Mouse (Mus musculus): ENCODE data around the gene Tm6sf1. TPM values are rescaled to one million over a fixed set of nuclear protein-coding genes. Genes with fewer than 3 reads are reported as not detected.
A peak's percentile ranks its signal among the peaks of the same experiment; 100 is the strongest.

Tm6sf1 gene
- polyA plus RNA-seq, 2 experiments from 2014 or later = 7.7 to 9.4 TPM

DNA sequence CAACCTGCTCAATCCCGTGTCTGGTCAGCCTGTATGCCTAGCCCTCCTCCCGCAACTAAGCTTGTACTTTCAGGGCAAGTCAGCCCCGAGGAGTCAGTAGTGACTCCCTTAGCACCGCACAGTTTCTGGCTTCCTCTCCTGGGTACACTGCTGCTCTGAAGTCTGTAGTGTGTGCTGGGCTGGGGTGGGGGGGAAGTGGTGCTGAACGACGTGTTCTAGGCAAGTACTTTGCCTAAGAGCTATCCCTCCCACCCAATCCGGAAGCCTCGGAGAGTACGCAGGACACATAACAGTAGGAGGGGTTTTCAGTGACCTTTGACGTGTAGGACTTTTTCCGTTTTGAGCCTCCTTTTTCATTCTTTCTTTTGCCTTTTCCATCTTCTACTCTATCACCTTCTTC lies 40.6 kb downstream of the Tm6sf1 start:
- no peak for ATAC-seq

DNA sequence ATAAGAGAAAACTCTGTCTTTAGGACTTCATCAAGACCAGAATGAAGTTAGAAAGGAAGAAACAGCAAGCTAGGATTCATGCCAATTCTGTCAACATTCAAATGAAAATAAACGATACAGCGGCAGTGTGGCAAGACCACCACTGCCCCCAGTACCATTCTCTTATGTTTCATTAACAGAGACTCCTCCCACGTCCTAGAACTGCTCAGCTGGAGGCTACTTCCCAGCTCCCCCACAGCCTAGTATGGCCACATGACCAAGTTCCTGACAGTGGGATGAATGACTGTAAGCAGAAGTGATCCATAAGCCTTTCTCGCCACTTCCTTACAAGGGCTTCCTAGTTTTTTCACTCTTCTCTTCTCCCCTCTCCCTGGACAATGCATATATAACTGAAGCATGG lies 45.3 kb downstream of the Tm6sf1 start:
- ATAC-seq = no peak

DNA sequence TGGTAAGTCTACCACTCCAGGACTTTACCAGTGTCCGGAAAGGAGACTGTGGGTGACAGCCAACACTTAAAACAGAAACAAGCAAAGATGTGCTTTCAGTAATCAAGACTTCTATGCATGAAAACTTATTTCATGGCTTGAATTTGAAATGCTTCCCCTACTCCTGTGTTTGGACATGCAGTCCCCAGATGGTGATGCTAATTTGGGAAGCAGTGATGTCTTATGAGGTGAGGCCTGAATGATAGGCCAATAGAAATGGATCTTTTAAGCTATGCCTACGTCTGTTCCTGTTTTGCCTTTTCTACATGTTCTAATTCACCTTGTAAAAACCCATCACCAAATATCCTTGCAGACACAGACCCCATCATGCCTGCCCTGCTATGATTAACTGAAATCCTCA lies 46.1 kb downstream of the Tm6sf1 start:
- no peak for ATAC-seq

DNA sequence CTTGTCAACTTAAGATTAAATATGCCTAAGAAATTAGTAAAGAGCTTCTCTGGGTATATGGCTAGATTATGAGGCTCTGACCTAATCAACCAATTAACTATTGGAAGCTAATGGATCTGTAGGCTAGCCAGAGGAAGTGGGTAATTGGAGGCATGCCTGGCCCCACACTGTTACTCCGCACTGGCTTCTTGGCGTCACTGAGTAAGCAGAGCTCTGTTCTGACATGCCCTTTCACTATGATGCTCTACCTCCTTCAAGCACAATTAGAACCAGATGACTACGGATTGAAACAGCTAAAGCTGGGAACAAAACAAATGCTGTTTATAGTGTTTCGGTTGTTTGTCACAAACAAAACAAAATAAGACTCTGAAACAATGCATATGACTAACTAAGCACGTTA lies 59.5 kb downstream of the Tm6sf1 start:
- ATAC-seq = no peak

DNA sequence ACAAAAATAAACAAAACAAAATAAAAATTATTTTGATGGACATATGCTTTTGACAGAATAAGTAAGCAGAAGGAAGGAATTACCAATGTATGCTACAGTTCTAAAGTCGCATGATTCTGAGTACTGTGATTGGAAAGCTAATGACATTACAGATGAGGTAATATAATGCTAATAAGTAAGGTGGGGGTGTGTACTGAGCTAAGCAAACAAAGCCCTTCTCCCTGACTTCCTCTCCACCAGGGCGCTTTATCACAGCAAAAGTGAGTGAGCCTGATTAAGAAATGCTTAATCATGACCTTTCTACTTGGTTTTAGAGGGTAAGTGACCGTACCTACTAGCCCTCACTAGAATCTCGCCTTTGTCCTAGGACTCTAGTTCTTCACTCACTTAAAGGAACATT lies 61.5 kb downstream of the Tm6sf1 start:
- no peak for ATAC-seq

DNA sequence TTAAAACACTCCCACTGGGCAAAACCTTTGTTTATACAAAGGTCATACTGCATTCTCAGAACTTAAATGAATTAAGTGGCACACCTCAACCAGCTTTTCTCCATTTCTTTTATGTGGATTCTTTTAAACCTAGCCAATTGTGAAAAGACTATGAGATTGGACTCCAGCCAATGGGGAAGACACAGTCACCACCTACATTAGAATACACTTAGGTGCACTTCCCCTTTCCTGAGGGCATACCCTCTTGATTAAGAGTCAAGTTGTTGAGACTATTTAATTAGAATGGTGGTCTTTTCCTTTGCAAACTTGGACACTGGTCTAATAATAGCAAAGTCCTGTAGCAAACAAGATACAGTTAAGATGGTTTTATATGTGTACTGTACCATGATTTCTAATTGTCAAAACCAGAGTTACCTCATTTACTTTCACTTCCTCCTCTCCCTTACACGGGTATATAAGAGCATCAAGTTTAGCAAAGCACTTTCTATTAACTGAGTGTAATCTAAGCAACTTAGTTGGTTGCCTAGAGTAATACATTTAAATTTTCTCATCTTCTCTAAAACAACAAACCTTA lies 62.7 kb downstream of the Tm6sf1 start:
- peak; percentile 66 for ATAC-seq

DNA sequence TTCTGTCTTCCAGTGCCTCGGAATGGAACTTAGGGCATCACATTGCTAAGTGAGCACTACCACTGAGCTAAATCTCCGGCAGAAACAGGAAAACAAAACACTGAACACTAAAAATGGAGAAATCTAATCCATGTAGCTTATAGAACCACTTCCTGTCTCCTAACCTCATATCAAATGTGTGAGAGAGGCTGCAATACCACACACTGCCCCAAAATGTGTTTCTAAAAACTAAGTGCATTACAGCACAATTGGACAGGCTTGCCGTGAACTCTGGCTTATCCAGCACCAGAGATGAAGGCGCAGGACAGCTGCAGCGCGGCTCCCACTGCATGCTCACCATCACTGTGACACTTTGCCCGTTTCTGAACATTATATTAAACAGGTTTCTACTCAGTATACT lies 70.2 kb downstream of the Tm6sf1 start:
- peak; percentile 64 for ATAC-seq

DNA sequence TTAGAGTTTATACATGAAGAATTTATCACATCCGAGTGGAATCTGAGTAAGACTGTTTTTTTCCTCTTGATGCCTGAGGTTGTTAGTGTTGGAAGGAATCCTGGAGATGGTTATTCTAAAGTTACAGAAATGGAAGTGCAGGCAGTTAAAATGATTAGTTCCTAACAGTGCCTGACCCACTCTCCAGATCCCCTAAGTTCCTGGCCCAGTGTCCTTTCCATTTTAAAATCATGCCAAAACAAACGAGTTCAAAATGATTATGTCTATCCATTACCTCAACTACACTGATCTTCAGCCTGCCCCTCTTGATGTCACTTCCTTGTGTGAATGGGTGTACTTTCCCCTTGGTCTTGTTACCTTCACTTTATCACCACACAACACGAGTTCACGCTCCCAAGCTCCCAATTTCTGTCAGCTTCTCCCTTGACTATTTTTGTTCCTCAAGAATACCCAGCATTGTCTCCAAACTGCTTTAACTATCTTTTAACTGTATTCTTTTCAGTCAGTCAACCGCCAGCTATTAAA lies 73.8 kb downstream of the Tm6sf1 start:
- peak; percentile 77 for ATAC-seq

DNA sequence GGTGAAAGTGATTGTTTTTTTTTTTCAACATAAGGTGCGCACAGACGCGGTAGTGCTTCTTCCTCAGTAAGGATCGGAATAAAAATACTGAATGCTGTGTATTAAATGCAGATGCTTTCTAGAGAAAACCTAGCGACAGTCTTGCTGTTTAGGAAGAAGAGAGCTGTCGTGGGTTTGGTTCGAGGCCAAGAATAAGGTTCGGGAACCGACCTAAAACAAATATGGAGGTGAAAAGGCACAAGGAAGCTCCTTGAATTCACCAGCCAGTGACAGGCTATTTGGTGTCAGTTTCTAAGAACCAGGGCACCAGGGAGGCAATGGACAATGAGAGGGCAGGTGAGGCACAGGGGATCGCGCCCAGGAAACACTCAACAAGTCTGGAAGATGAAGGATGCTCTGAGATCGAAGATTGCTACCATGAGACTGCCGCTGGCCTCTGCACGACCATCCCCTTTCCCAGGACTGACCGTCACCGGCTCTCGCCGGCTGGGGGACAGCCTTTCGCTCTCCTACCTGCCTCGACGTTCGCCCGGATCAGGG lies 74.3 kb downstream of the Tm6sf1 start:
- ATAC-seq = peak; percentile 4

DNA sequence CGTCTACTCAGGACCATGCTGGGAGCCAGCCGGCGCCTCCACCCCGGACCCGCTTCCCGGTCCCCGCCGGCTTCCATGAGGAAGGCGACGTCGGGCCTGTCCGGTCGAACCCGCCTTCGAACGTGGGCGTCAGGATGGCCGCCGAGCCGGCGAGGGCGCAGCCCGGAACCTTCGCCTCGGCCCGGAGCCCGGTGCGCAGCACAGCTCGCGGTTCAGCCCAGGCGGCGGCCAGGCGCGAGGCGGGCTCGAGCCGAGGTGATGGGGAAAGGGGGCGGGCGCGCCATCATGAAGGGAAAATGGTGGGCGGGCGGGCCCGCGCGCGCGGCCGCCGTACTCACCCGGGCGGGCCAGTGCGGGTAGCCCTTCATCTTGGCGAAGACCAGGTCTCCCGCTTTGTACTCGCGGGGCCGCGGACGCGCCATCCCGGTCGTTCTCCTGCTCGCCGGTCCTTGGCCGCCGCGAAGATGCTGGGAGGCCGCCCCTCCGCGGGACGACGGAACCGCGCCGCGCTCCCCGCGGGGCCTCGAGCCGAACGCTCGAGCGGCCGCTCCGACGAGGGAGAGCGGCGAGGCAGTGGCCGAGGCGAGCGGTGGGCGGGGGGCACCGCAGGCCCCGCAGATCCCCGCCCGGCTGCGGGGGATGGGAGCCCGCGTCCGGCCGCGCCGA lies 74.9 kb downstream of the Tm6sf1 start:
- peak; percentile 37 for ATAC-seq

Other genes with a start within 250 kb of the Tm6sf1 start
- gene Homer2, start 151.5 kb upstream of the Tm6sf1 start, polyA plus RNA-seq (2017; shearing (Covaris generic)) = under 1 TPM in 1 of 2 experiments, not detected in 1; 0.41 TPM
- gene Ramac, start 96.1 kb upstream of the Tm6sf1 start, polyA plus RNA-seq (2017; shearing (Covaris generic)) = 100 to 1,000 TPM; 159 to 170 TPM
- gene 3110040N11Rik, start 69.5 kb upstream of the Tm6sf1 start, polyA plus RNA-seq (2017; shearing (Covaris generic)) = 10 to 100 TPM; 71.6 to 82.9 TPM
- 10 to 100 TPM; 13.4 to 23.6 TPM for gene Btbd1, start 29.6 kb upstream of the Tm6sf1 start, polyA plus RNA-seq (2017; shearing (Covaris generic))
- not detected for gene Gm10160, start 3.2 kb upstream of the Tm6sf1 start, polyA plus RNA-seq (2017; shearing (Covaris generic))
- 10 to 100 TPM in 1 of 2 experiments, 1 to 10 TPM in 1; 7.9 to 10.2 TPM for gene Hdgfl3, start 75.5 kb downstream of the Tm6sf1 start, polyA plus RNA-seq (2017; shearing (Covaris generic))
- gene Bnc1, start 133.3 kb downstream of the Tm6sf1 start, polyA plus RNA-seq (2017; shearing (Covaris generic)) = not detected